Mouse (Mus musculus) cerebellum, adult 2 months (tissue): ENCODE data around the gene Ccdc57.

Experiments
- CTCF ChIP-seq: fragments of 200-500 bp; IDR thresholded peaks from 2 replicates; pipeline ENCODE4 v1.5.1; 2011; ENCODE audit warnings: low read depth, mild to moderate bottlenecking, control low read depth, low read length, moderate library complexity, borderline replicate concordance; ENCODE audit not compliant: insufficient read depth
- POLR2A ChIP-seq: fragments of 200-500 bp; IDR thresholded peaks from 2 replicates; pipeline ENCODE4 v1.6.1; 2011; ENCODE audit warnings: low read length, control low read depth, borderline replicate concordance; ENCODE audit not compliant: insufficient read depth

- TF ChIP-seq CTCF (no peak), POLR2A (no peak)
These were observed 66.9 kb downstream of the Ccdc57 start for GRCm38 (mm10) chr11:120865816-120866215.
